Mouse (Mus musculus) embryonic fibroblast, embryonic 13.5 days (primary cell): ENCODE data around the gene Cck.

Source experiments
- CTCF ChIP-seq: IDR thresholded peaks from 2 replicates; pipeline ENCODE4 v1.5.1; 2011; ENCODE audit warnings: mild to moderate bottlenecking, control low read depth, low read length, moderate library complexity, borderline replicate concordance; ENCODE audit not compliant: insufficient read depth
- POLR2A ChIP-seq: IDR thresholded peaks from 2 replicates; pipeline ENCODE4 v1.6.1; 2011; ENCODE audit warnings: low read depth, mild to moderate bottlenecking, control low read depth, low read length, moderate library complexity

DNA sequence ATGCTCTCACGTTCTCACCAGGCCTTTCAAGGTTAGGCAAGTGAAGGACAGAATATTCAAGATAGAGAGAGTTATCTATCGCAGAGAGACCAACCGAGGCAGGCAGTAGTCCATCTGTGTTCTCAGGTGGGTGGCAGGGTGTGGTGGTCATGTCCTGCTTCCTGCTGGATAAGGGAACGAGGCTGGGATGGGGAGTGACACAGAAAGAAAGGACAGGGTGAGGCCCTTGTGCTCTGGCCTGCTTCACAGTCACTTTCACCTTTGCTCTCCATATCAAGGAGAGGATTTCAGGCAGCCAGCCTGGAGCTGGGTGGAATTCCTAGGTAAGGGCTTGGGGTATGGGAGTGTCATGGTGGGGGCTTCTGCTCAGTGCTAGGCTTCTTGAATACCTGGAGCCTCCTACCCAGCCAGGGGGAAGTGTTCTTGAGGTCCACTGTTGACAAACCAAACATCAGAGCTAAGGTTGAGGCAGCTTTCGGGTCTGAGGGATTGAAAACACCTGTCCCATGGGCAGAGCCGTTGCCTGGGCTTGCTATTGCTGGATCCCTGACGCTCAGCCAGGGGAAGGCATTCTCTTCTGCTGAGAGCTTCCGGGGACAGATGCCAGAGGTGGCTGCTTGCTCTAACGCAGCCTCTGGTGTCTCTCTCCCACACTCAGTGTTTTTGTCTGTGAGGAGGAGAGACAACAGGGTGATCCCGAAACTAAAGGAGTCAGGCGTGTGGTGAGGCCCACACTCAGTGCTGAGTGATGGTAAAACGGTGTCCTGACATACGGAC, 38.6 kb downstream of the Cck start:
- TF ChIP-seq CTCF (no peak), POLR2A (no peak)
